Mouse (Mus musculus) embryo, embryonic 10 days (tissue): ENCODE measurements around the gene Tmem104.

Source experiments
- DNase-seq: peaks from one replicate; pipeline ENCODE4 v3.0.0-alpha.2; 2015; ENCODE audit warnings: low spot score

The Tmem104 gene

GRCm38 (mm10) chr11:115167631-115168249 is 19.5 kb upstream of the Tmem104 start:
- no peak for DNase-seq

GRCm38 (mm10) chr11:115169430-115169829 is 17.9 kb upstream of the Tmem104 start:
- no peak for DNase-seq

- DNase-seq = no peak
These were observed 16.2 kb upstream of the Tmem104 start for GRCm38 (mm10) chr11:115171125-115171524.

- peak; percentile 62 for DNase-seq
These were observed 14.4 kb upstream of the Tmem104 start for GRCm38 (mm10) chr11:115172825-115173287.

GRCm38 (mm10) chr11:115173549-115174339 is 13.5 kb upstream of the Tmem104 start:
- DNase-seq = peak; percentile 67

- no peak for DNase-seq
These were observed 10.7 kb upstream of the Tmem104 start for GRCm38 (mm10) chr11:115176399-115177190.

- peak; percentile 53 for DNase-seq
These were observed 9.6 kb upstream of the Tmem104 start for GRCm38 (mm10) chr11:115177559-115178195.

- no peak for DNase-seq
These were observed 8.5 kb upstream of the Tmem104 start for GRCm38 (mm10) chr11:115178766-115179165.

- DNase-seq = no peak
These were observed 8.1 kb upstream of the Tmem104 start for GRCm38 (mm10) chr11:115179191-115179590.

- no peak for DNase-seq
These were observed 7.4 kb upstream of the Tmem104 start for GRCm38 (mm10) chr11:115179881-115180280.

GRCm38 (mm10) chr11:115181913-115182638 is 5.2 kb upstream of the Tmem104 start:
- DNase-seq = peak; percentile 91

- DNase-seq = no peak
These were observed 2.3 kb upstream of the Tmem104 start for GRCm38 (mm10) chr11:115184973-115185372.

GRCm38 (mm10) chr11:115187693-115188092 is 406 bp downstream of the Tmem104 start, which contains the start of gene Nat9:
Gene Nat9, minus strand, starts transcription at chr11:115187859.
- no peak for DNase-seq

- DNase-seq = no peak
These were observed 1.4 kb downstream of the Tmem104 start for GRCm38 (mm10) chr11:115188539-115189231.

- DNase-seq = no peak
These were observed 2.0 kb downstream of the Tmem104 start for GRCm38 (mm10) chr11:115189304-115189703.

GRCm38 (mm10) chr11:115192180-115192579 is 4.9 kb downstream of the Tmem104 start:
- DNase-seq = peak; percentile 21

- DNase-seq = no peak
These were observed 7.4 kb downstream of the Tmem104 start for GRCm38 (mm10) chr11:115194693-115195092.

GRCm38 (mm10) chr11:115195933-115196332 is 8.6 kb downstream of the Tmem104 start:
- DNase-seq = no peak

GRCm38 (mm10) chr11:115197558-115197957 is 10.3 kb downstream of the Tmem104 start:
- DNase-seq = no peak

- DNase-seq = peak; percentile 52
These were observed 11.7 kb downstream of the Tmem104 start for GRCm38 (mm10) chr11:115198932-115199384.

GRCm38 (mm10) chr11:115200520-115200919 is 13.2 kb downstream of the Tmem104 start:
- no peak for DNase-seq
